Mouse (Mus musculus) natural killer cell, adult 2 months (primary cell): ENCODE measurements around the gene Arhgef3.

Source experiments
- DNase-seq, 2 experiments: peaks; one replicate each; pipeline ENCODE4 v3.0.0; 2022; ENCODE audit warnings: low spot score in 2 of 2

Gene Arhgef3

DNA sequence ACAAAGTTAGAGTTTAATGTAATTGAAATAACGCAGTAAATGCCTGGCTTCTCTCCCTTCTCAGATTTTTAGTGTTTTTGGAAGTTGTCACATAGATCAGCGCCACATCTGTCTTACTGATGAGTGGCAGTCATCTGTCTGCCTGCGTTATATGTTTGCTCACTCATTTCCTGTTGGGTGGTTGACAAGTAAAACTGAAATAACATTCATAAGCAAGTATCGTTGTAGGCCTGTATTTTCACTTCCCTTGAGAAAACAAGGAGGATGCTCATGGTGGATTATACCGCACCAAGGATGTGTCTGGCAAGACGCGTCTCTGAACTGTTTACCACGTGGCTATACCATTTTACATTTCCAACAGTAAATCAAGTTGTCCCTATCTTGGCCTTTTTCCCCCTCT, 298.0 kb downstream of the Arhgef3 start:
- DNase-seq: peak; percentile 25 to 47

GRCm38 (mm10) chr14:27413961-27414360, 299.3 kb downstream of the Arhgef3 start:
- peak; percentile 38 to 51 for DNase-seq

DNA sequence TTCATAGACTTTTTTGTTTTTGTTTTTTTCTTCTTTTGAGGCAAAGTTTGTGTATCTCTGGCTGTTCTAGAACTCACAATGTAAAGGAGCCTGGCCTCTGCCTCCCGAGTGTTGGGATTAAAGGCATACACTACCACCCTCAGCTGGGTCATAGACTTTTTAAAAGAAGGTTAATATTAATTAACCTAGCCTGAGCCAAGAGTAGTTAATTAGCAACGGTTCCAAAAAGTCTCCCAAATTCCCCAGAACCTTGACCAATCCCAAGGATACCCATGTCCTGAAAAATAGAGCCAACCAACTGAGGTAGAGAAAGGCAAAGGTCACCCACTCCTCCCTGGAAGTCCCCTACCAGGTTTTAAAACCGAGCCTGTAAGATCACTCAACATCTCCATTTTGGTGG, 306.1 kb downstream of the Arhgef3 start:
- DNase-seq: no peak

DNA sequence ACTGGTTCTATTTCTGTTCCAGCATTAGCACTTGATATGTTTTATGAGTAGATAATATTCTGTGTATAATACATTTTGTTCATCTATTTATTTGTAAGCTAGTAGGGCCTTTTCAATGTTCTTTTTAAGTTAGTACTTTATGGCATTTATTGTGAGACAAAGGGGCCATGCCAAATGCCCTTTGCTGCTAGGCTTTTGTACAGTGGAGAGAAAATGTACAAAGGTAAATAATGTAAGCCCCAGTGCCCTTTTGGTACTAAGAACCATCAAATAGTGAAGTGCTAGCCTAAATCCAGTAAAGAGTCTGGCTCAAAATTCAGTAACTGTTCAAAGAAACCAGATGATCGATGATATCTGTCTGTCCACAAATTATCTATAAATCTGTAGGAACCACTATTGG, 307.6 kb downstream of the Arhgef3 start:
- DNase-seq: no peak

DNA sequence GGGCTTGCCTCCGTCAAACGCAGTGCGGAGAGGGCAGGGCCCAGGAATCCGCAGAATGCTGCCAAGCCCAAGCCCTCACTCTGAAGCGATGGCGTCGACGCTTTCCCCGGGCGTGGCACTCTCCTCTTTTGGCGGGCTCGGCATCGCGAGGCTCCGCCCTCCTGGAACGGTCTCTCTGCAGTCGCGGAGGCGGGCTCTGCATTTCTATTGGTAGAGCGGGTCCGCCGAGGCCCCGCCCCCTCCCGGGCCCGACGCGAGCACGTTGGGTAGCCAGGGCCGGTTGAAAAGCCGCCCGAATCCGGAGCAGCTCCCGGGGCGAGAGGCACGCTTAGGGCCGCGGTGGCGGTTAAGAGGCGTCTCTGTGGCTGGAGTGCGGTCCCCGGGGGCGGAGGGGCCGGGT, 313.9 kb downstream of the Arhgef3 start, which contains the start of gene Fam208a:
Gene Fam208a, plus strand, starts transcription at position 262 of the 400 bp plus-strand sequence.
- peak; percentile 89 to 92 for DNase-seq

DNA sequence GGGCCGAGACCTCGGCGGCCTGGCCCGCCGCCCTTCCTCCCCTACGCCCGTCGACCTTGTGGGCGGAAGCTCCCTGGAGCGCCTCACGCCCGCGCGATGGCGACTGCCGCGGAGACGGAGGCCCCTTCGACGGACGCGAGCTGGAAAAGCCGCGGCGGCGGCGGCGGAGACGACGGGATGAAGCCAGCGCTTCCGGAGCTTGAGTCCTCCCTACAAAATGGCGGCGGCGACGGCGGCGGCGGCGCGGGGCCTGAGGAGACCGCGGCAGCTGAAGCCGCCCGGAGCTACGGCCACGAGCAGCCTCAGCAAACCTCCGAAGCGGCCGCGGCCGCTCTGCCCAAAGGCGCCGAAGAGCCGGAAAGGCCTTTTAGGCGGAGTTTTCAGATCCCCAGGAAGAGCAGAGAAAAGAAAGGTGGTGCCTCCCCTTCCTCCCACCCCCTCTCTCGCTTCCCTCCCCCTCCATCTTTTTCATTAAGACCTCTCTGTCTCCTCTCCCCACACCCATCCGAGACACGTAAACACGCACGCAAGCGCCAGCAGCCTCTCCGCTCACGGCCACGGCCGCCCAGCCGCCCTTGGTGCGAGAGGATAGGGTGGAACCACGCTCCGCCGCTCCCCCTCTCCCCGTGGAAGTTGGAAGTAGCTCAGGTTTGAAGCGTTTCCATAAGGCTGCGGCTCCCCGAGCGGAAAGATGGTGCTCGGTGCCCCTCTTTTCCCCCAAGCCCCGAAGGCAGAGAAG, 314.4 kb downstream of the Arhgef3 start:
- peak; percentile 69 to 77 for DNase-seq

DNA sequence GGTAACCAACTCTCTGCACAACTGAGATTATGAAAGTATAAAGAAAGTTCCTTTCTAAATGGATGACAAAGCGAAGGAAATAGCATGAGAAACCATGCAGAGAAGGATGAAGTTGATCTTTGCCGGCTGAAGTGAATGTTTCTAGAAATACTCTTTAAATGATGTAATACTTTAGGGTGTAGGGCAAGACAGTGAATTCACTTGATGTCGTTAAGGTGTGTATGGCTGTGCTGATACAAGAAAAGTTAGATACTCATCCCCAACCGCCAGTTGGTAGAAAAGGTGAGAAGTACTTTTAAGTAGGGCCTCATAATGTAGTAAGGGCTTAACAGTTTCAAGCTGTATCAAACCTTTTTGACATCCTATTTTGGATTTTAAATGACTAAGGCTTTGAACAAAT, 315.6 kb downstream of the Arhgef3 start:
- no peak for DNase-seq

DNA sequence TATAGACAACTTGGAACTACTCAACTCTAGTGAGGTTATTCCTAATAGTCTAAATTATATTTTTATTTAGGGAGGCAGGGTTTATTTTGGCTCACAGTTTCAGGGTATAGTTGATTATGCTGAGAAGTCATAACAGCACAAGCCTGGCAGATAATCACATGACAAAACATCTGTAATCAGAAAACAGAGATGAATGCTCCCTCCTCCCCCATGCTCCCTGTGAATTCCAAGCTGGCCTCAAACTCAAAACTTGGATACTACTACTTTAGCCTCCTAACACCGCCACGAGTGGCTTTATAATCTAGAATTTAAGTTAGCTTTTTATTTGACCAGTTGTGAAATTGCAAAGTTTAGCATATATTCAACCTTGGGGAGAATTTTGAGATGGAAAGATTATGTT, 317.4 kb downstream of the Arhgef3 start:
- no peak for DNase-seq

- DNase-seq: no peak
Observed at GRCm38 (mm10) chr14:27436116-27436515, 321.4 kb downstream of the Arhgef3 start.

- DNase-seq: no peak
Observed at GRCm38 (mm10) chr14:27436826-27437225, 322.1 kb downstream of the Arhgef3 start.

DNA sequence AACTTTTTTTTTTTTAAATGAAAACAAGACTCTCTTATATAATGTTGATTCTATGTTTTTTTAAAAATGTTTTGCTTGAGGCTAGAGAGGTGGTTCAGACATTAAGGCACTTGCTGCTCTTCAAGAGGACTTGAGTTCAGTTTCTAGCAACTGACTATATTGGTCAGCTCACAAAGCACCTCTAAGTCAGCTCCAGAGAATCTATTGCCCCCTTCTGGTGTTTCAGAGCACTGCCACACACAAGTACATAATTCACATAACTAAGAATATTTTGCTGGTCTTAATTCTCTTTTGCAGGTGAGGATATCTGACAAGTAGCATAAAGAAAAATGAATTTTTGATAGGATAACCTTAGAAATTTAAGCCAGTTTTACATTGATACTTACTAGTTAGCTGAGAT, 326.2 kb downstream of the Arhgef3 start:
- DNase-seq: no peak

DNA sequence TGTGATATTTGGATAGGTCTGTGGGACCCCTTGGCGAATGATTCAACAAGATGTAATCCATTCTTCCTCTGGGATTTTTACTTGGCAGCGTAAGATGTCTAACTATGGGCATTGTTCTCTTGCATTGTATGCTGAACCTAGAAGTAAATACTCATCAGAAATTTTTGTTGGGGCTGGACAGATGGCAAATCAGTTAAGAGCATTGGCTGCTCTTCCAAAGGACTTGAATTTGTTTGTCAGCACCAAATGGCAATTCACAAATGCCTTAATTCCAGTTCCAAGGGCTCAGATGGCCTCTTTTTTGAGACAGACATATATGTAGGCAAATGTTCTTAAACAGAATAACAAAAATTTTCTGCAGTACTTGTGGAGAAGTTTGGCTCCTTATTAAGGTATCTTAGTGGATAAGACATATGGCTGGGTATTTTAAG, 330.2 kb downstream of the Arhgef3 start:
- DNase-seq: no peak

DNA sequence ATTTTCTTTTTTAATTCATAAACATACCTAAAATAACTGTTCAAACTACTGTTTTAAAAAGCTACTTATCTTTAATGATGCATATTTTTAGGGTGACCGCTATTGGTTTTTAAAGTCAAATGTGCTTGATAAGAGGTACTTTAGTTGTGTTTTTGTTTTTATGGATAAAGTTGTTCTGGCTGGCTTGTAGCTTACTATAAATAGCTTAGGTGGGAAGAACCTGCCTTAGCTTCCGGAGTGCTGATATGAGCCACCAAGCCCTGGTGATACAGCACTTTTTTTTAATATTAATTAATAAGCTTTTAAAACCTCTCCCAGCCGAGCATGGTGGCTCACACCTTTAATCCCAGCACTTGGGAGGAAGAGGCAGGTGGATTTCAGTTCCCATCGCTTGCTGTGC, 332.3 kb downstream of the Arhgef3 start:
- DNase-seq: no peak
